Mouse (Mus musculus) hindlimb bud, embryonic 11.5 days (tissue): ENCODE results near the gene Vegfc.

Experiments
- DNase-seq: peaks from one replicate; pipeline ENCODE4 v3.0.0-alpha.2; 2012; ENCODE audit warnings: low read depth, low spot score; ENCODE audit errors: extremely low spot score

Vegfc gene

DNA sequence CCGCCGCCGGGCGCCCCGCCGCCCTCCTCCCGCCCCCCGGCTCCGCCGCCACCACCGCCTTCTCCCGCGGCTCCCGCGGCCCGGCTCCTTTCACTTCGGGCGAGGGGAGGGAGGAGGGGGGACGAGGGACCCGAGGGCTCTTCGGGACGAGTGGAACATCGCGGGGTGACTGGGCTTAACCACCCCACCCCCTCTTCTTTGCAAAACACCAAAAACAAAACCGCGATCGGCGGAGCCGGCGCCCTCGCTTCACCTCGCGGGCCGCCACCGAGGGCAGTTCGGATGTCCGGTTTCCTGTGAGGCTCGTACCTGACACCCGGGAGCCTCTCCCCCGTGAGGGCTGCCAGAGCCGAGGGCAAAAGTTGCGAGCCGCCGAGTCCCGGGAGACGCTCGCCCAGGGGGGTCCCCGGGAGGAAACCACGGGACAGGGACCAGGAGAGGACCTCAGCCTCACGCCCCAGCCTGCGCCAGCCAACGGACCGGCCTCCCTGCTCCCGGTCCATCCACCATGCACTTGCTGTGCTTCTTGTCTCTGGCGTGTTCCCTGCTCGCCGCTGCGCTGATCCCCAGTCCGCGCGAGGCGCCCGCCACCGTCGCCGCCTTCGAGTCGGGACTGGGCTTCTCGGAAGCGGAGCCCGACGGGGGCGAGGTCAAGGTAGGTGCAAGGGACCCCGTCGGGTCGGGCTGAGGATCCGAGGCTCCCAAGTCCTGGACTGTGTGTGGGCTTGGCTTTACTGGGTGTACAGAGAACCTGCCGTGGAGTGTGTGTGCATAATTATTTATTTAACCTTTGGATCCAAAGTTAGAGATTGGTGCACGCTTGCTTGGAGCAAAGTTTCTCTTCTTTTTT, at the start of gene Vegfc:
Gene Vegfc, plus strand, starts transcription at position 336 of the 850 bp plus-strand sequence.
- no peak for DNase-seq

DNA sequence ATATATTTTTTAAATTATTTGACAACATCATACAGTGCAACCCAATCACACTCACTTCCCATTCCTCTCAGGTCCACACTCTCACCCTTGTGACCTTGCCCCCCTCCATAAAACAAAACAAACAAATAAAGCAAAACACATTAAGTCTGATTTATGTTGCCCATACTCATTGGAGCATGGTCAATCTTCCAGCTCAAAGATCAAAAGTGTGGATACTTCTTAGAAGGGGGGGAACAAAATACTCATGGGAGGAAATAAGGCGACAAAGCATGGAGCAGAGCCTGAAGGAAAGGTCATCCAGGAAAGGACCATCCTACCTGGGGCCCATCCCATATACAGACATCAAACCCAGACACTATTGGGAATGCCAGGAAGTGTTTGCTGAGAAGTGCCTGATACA, 42.8 kb upstream of the Vegfc start:
- no peak for DNase-seq

DNA sequence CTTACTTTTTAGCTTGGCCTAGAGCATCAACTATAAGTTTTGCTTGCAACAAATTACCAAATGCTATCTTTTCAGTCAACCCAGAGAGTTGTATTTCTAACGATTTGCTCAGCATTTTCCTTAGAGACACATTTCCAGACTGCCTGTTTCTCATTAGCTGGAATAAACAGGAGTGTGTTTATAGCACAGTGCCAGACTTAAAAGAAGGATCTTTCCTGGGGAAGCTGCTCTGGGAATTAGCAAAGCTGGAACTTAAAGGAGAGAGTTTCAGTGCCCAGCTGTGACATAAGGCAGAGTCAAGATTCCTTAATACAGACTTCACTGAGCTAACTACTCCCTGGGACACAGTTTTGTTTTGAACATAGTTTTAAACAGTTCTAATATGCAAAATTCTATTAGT, 34.8 kb upstream of the Vegfc start:
- DNase-seq, result peak; percentile 56

GRCm38 (mm10) chr8:54043468-54043867, 33.9 kb upstream of the Vegfc start:
- DNase-seq, result no peak

- DNase-seq, result no peak
Measured at GRCm38 (mm10) chr8:54053210-54053609, 24.2 kb upstream of the Vegfc start.

GRCm38 (mm10) chr8:54065492-54065891, 11.9 kb upstream of the Vegfc start:
- no peak for DNase-seq

DNA sequence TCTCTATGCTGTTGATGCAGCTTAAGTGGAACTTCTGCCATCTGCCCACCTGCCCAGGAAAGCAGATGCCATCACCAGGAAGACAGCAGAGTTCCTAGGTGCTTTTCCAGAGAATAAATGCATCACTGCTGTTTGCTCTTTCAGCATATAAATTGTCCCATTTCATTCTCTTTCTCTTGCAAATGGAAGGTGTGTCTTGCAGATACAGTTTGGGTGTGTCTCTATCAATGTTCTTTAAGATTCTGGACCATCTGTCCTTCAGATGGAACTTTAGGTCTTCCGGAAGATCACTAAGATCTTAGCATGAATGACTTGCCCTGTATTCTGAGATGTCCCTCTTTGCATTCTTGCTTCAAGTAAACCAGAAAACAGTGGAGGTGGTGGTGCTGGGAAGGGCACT, 1.1 kb upstream of the Vegfc start:
- no peak for DNase-seq

GRCm38 (mm10) chr8:54076791-54077270, 575 bp upstream of the Vegfc start:
- DNase-seq, result no peak

GRCm38 (mm10) chr8:54078121-54078440, 675 bp downstream of the Vegfc start:
- DNase-seq, result no peak

- no peak for DNase-seq
Measured at GRCm38 (mm10) chr8:54079001-54079400, 1.6 kb downstream of the Vegfc start.

DNA sequence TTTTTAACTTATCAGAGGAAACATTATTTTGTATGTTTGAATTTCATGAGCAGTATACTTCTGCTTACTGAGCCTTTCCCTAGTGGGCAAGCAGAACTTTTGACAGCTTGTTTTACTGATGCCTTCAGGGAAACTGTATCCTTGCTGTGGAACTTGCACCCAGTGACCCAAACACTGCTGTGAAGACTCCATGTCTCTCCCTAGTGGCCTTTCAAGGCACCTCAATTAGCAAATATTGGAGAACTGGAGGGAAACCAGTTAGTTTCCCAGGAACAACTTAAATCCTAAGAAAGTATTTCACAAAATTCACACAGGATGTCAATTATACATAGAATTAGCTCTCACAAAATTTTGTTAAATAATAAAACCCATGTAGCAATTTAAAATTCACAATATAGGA, 2.2 kb downstream of the Vegfc start:
- no peak for DNase-seq

- DNase-seq, result no peak
Measured at GRCm38 (mm10) chr8:54085896-54086295, 8.5 kb downstream of the Vegfc start.

DNA sequence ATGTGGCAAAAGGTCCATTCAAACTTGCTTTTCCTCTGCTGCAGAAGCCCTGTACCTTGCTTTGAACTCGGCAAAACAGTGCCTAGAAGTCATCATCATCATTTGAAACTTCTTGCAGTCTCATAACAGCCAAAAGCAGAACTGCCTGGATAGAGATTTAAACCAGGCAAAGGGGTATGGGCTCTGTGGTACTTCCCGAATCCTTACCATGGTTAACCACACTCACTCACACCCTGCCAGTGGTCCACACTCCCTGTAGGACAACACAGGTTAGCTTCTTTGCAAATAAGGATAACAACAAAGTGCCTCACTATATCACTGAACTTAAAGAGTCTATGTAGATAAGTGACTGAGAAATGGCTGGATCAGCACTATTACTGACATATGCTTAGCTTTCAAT, 9.7 kb downstream of the Vegfc start:
- DNase-seq, result no peak

GRCm38 (mm10) chr8:54089204-54089603, 11.8 kb downstream of the Vegfc start:
- no peak for DNase-seq

DNA sequence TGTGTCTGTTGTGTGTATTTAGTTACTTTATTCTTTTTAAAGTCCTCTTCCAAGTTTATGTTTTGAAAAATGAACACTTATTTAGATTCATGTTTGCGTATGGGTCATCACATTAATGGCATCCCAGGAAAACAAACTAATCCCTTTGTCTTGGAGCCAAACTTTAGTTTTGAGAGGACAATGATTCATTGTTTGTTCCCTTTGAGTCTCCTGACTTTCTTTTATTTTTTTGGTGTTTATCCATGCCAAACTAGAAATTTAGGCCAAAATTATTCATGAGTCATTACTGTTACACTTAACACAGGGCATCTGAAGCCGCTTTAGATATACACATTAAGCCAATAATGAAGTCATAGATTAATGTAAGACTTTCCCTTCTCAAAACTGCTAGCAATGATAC, 12.5 kb downstream of the Vegfc start:
- DNase-seq, result no peak

DNA sequence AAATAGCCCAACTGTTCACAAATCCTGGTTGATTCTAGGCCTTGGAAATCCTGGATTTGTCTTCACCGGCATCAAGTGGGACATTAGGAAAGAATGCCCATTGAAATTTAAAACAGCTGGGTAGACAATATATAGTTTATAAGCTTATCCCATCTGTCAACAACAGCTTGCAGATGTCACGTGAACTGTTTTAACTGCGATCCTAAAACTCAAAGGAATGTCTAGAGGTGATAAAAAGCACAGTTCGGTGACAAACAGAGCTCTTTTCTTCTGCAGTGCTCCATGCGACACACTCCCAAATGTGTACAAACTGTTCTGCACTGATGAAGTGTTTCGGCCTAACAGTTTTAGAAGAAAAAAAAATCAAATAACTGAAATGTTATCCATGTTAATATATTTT, 22.7 kb downstream of the Vegfc start:
- no peak for DNase-seq

GRCm38 (mm10) chr8:54114581-54114980, 37.2 kb downstream of the Vegfc start:
- peak; percentile 71 for DNase-seq

DNA sequence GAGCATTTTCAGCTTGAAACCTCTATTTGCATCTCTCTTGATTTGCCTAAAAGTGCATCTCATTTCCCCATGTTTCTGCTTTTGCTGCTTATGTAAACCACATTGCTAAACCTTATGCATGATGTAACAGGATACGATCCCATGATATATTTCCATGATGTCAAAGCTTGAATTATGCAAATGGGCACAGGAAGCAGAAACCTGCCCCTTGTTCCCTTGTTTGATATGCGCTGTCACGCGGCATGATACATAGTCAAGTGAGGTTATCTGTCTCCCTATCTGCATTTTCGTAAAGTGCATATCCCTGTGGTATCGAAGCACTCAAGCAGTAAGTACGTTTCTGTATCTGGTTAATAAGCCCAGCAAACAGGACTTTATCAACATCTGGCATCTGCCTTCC, 42.7 kb downstream of the Vegfc start:
- DNase-seq, result no peak

GRCm38 (mm10) chr8:54121942-54122341, 44.5 kb downstream of the Vegfc start:
- no peak for DNase-seq

DNA sequence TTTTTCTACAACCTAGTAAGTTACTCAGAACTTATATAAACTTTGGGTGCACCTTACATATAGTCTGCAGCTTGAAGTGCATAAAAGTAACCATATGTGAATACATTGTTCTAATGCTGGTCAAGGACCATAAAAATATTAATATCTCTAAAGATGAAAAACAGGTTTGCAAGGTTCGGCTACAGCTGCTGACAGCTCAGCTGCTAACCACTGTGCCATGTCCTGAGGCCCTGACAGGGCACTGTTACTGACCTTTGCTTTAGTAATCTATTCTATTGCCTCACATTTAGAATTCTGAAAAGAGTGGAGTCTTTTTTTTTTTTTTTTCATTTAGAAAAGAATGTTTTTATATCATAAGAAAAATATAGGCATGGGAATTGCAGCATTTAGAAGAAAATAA, 44.9 kb downstream of the Vegfc start:
- no peak for DNase-seq

DNA sequence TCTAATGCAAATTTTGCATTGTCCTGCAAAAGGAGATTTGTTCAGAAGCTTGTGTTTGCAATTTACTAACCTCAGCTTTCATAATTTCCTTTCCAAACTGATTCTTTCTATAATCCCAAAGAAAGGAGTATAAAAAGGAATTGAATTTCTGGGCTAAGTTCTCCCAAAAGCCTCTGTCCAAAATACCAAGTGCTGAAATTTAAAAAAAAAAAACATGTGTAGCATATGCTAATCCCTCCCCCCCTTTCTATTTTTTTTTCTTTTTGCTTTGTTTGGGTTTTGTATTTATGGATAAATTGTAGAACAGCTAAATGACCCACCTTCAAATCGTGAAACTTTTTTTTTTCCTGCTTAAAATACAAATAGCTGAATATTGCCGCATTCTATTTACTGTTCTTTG, 53.2 kb downstream of the Vegfc start:
- DNase-seq, result no peak

DNA sequence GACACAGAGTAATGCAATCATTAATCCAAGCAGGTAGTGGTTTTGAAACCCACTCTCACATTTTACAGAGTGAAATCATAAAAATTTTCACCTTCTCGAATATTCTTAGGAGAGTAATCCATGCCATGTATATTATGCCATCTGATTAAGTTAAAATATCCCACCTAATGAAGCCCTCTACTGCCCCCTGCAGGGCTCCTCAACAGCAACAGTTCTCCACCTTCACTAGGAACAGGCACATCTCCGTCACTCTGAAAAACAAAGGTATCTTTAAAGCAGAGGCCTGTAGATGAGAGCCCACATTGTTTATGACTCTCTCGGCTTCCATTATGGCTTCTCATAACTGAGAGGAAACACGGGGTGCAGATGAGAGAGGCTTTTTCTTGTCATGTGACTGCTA, 75.8 kb downstream of the Vegfc start:
- DNase-seq, result no peak

DNA sequence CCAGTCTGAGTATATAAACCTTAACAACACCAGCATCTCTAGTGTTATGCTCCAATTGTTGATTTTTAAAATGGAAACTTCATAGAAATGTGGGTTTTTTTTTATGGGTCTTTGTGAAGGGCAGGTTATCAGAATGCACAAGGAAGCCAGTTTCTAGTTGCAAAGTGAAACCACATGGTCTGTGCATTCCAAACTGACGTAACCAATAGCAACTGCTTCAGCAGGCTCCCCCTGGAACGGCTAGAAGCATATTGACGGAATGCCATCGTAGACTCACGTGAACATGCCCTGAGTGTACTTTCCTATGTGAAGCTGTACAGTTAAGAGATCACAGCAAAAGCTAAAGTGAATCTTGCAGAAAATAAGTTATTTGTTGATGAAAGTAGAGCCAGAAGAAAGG, 86.1 kb downstream of the Vegfc start:
- DNase-seq, result peak; percentile 86
